In the genomic region with DNA sequence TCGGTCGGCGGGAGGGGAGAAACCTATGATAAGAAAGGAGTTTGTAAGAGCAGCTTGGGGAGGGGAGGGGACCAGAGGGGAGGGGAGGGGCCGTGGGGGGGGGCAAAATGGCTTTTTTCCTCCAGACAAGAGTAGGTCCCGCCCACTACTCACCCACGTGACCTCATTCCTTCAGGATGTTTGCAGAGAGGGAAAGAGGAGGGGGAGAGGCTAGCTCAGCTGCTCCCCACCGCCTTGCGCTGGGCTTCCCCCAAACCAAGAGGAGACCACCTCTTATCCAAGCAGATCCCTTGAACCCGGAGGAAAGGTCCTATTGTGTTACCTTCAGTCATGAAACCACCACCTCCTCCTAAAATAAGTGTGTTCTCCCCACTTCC, we compare ENCODE assay signal across 7 mouse cellular contexts. TPM values are rescaled to one million over a fixed set of nuclear protein-coding genes. Genes with fewer than 3 reads are reported as not detected.
DNase-seq lines count a peak whose midpoint lies in the region; ATAC-seq and TF ChIP-seq lines count a peak whose summit lies in the region.

No protein-coding gene starts in this region.

- H3K4me3 ChIP-seq in cortical plate, adult 2 months (ENCODE audit: insufficient read depth, low read length) = peak overlapping the region; percentile 91
- H3K4me3 ChIP-seq in intestine, embryonic 14.5 days (ENCODE audit: low read depth, low read length) = peak overlapping the region; percentile 99
- H3K4me3 ChIP-seq in midbrain, embryonic 12.5 days = peak overlapping the region; percentile 88
- H3K4me3 ChIP-seq in stomach, embryonic 14.5 days (ENCODE audit: low read depth, low read length) = peak overlapping the region; percentile 89

- peak overlapping the region; percentile 89 for H3K4me2 ChIP-seq in intestine, embryonic 14.5 days (ENCODE audit: low read length)
- H3K4me2 ChIP-seq in midbrain, embryonic 12.5 days (replicated peaks) = peak overlapping the region; percentile 86
- H3K4me2 ChIP-seq in stomach, embryonic 14.5 days (replicated peaks; ENCODE audit: low read depth, low read length) = peak overlapping the region; percentile 93

- H3K27me3 ChIP-seq in intestine, embryonic 14.5 days (replicated peaks; ENCODE audit: control insufficient read depth, insufficient read depth, low read length) = no peaks in the 10 kb centered on the region
- H3K27me3 ChIP-seq in midbrain, embryonic 12.5 days = peaks cover 9% of the 10 kb centered on the region; the same call in 1 of the 2 replicates
- H3K27me3 ChIP-seq in stomach, embryonic 14.5 days (ENCODE audit: control insufficient read depth, insufficient read depth, low read length) = no peaks in the 10 kb centered on the region

- peaks cover 10% of the 10 kb centered on the region for H3K4me1 ChIP-seq in cortical plate, adult 2 months (ENCODE audit: control insufficient read depth, insufficient read depth, low read length)
- peaks cover 53% of the 10 kb centered on the region for H3K4me1 ChIP-seq in intestine, embryonic 14.5 days (replicated peaks; ENCODE audit: control insufficient read depth, insufficient read depth, low read length)
- H3K4me1 ChIP-seq in midbrain, embryonic 12.5 days = peaks cover 60% of the 10 kb centered on the region
- peaks cover 49% of the 10 kb centered on the region for H3K4me1 ChIP-seq in stomach, embryonic 14.5 days (ENCODE audit: control insufficient read depth, insufficient read depth, low read length)

- intact Hi-C loops in left cerebral cortex, postnatal 36 days (cut with DNase I) = loop anchor here (5.0 kb wide), 2 partner anchors 37 to 43 kb away; partner anchors contain the start of genes Mllt6 and Pip4k2b

- WGBS in intestine, embryonic 14.5 days = 0% methylated on average over 3 of the region's 9 CpGs
- 0% methylated on average over 5 of the region's 9 CpGs for WGBS in midbrain, embryonic 12.5 days
- 0% methylated on average over 9 of the region's 9 CpGs for WGBS in stomach, embryonic 14.5 days

- peak; percentile 93 for TF ChIP-seq POLR2A in cortical plate, adult 2 months (IDR thresholded peaks at IDR 0.05; ENCODE audit: extremely low read depth, insufficient read depth, low read length)

- ATAC-seq in intestine, embryonic 14.5 days (replicated peaks; ENCODE audit: low FRiP score, low TSS enrichment, low read depth) = peak; percentile 42
- peak; percentile 55 for ATAC-seq in midbrain, embryonic 12.5 days (ENCODE audit: low FRiP score, low read depth)
- peak; percentile 50 for ATAC-seq in stomach, embryonic 14.5 days (ENCODE audit: insufficient number of reproducible peaks, insufficient read depth, low FRiP score, low read depth)

- no peak for TF ChIP-seq CTCF in cortical plate, adult 2 months (IDR thresholded peaks at IDR 0.05; ENCODE audit: extremely low read depth, insufficient read depth, low read length)

- peak overlapping the region; percentile 70 for H3K27ac ChIP-seq in cortical plate, adult 2 months (ENCODE audit: insufficient read depth, low read length)
- H3K27ac ChIP-seq in intestine, embryonic 14.5 days (ENCODE audit: low read depth) = peak overlapping the region; percentile 98
- peak overlapping the region; percentile 99 for H3K27ac ChIP-seq in midbrain, embryonic 12.5 days (replicated peaks)
- peak overlapping the region; percentile 99 for H3K27ac ChIP-seq in stomach, embryonic 14.5 days (ENCODE audit: low read length)

- peak; percentile 88 for DNase-seq in adrenal gland, adult 2 months
- peak; percentile 80 for DNase-seq in gastrocnemius, postnatal 10 days
- DNase-seq in intestine, embryonic 14.5 days (ENCODE audit: low spot score) = peak; percentile 95
- DNase-seq in left cerebral cortex, postnatal 36 days (ENCODE audit: low spot score in 2 of 2) = peak; percentile 75 to 82

- 0 out of 2 replicates have a peak, but pooled peaks cover 4% of the 10 kb centered on the region for H3K36me3 ChIP-seq in intestine, embryonic 14.5 days (ENCODE audit: control insufficient read depth, insufficient read depth, low read length)
- no peaks in the 10 kb centered on the region for H3K36me3 ChIP-seq in midbrain, embryonic 12.5 days
- H3K36me3 ChIP-seq in stomach, embryonic 14.5 days (ENCODE audit: control insufficient read depth, insufficient read depth, low read length) = no peaks in the 10 kb centered on the region

- no peaks in the 10 kb centered on the region for H3K9me3 ChIP-seq in intestine, embryonic 14.5 days (ENCODE audit: control insufficient read depth, low read length)
- H3K9me3 ChIP-seq in midbrain, embryonic 12.5 days = no peaks in the 10 kb centered on the region
- H3K9me3 ChIP-seq in stomach, embryonic 14.5 days (ENCODE audit: control insufficient read depth, low read depth, low read length) = no peaks in the 10 kb centered on the region

- H3K9ac ChIP-seq in intestine, embryonic 14.5 days (ENCODE audit: low read length) = peak overlapping the region; percentile 94
- H3K9ac ChIP-seq in midbrain, embryonic 12.5 days (replicated peaks) = peak overlapping the region; percentile 90
- peak overlapping the region; percentile 96 for H3K9ac ChIP-seq in stomach, embryonic 14.5 days (replicated peaks; ENCODE audit: low read depth, low read length)

RNA-seq across cellular contexts. Expression of gene Pcgf2, which starts 0.7 kb away (rescaled TPM):
- 10 to 100 TPM; 19.8 to 26.1 TPM for total RNA-seq in adrenal gland, adult 2 months (2021)
- polyA plus RNA-seq in adrenal gland, adult 2 months (2012; rRNA removed) = 89.5 and 107 TPM in 2 replicates
- polyA plus RNA-seq in cortical plate, adult 2 months (2012; rRNA removed) = 64.1 and 72.2 TPM in 2 replicates
- total RNA-seq in gastrocnemius, postnatal 10 days (2021) = 10 to 100 TPM; 11.9 to 18.6 TPM
- 19.2 and 19.7 TPM in 2 replicates for polyA plus RNA-seq in intestine, embryonic 14.5 days (2014; fragmentation: Nextera tagmentation; extraction: Ambion mirVana)
- 10 to 100 TPM; 27.5 to 35.7 TPM for total RNA-seq in left cerebral cortex, postnatal 36 days (2021)
- polyA plus RNA-seq in midbrain, embryonic 12.5 days (2016; fragmentation: Nextera tagmentation; extraction: Ambion mirVana) = 16.5 and 20.0 TPM in 2 replicates
- 18.2 and 20.6 TPM in 2 replicates for polyA plus RNA-seq in stomach, embryonic 14.5 days (2014; fragmentation: Nextera tagmentation; extraction: Ambion mirVana)

RNA-seq across cellular contexts. Expression of gene Psmb3, which starts 3.6 kb away (rescaled TPM):
- total RNA-seq in adrenal gland, adult 2 months (2021) = 100 to 1,000 TPM; 224 to 239 TPM
- polyA plus RNA-seq in adrenal gland, adult 2 months (2012; rRNA removed) = 247 and 261 TPM in 2 replicates
- 249 and 256 TPM in 2 replicates for polyA plus RNA-seq in cortical plate, adult 2 months (2012; rRNA removed)
- 100 to 1,000 TPM; 174 to 190 TPM for total RNA-seq in gastrocnemius, postnatal 10 days (2021)
- 473 and 491 TPM in 2 replicates for polyA plus RNA-seq in intestine, embryonic 14.5 days (2014; fragmentation: Nextera tagmentation; extraction: Ambion mirVana)
- total RNA-seq in left cerebral cortex, postnatal 36 days (2021) = 100 to 1,000 TPM; 116 to 125 TPM
- 450 and 456 TPM in 2 replicates for polyA plus RNA-seq in midbrain, embryonic 12.5 days (2016; fragmentation: Nextera tagmentation; extraction: Ambion mirVana)
- 429 and 454 TPM in 2 replicates for polyA plus RNA-seq in stomach, embryonic 14.5 days (2014; fragmentation: Nextera tagmentation; extraction: Ambion mirVana)

RNA-seq across cellular contexts. Expression of gene Cisd3, which starts 14.0 kb away (rescaled TPM):
- total RNA-seq in adrenal gland, adult 2 months (2021) = 100 to 1,000 TPM; 183 to 265 TPM
- polyA plus RNA-seq in adrenal gland, adult 2 months (2012; rRNA removed) = 61.6 and 66.4 TPM in 2 replicates
- 59.9 and 65.5 TPM in 2 replicates for polyA plus RNA-seq in cortical plate, adult 2 months (2012; rRNA removed)
- total RNA-seq in gastrocnemius, postnatal 10 days (2021) = 10 to 100 TPM; 84.5 to 99.4 TPM
- polyA plus RNA-seq in intestine, embryonic 14.5 days (2014; fragmentation: Nextera tagmentation; extraction: Ambion mirVana) = 41.2 and 47.9 TPM in 2 replicates
- 10 to 100 TPM; 56.0 to 59.3 TPM for total RNA-seq in left cerebral cortex, postnatal 36 days (2021)
- polyA plus RNA-seq in midbrain, embryonic 12.5 days (2016; fragmentation: Nextera tagmentation; extraction: Ambion mirVana) = 12.4 and 13.5 TPM in 2 replicates
- 20.8 and 21.9 TPM in 2 replicates for polyA plus RNA-seq in stomach, embryonic 14.5 days (2014; fragmentation: Nextera tagmentation; extraction: Ambion mirVana)

RNA-seq across cellular contexts. Expression of gene Mllt6, which starts 36.4 kb away (rescaled TPM):
- 10 to 100 TPM; 30.6 to 51.2 TPM for total RNA-seq in adrenal gland, adult 2 months (2021)
- 73.0 and 85.8 TPM in 2 replicates for polyA plus RNA-seq in adrenal gland, adult 2 months (2012; rRNA removed)
- polyA plus RNA-seq in cortical plate, adult 2 months (2012; rRNA removed) = 78.5 and 83.4 TPM in 2 replicates
- 10 to 100 TPM; 32.2 to 32.4 TPM for total RNA-seq in gastrocnemius, postnatal 10 days (2021)
- 4.6 and 4.8 TPM in 2 replicates for polyA plus RNA-seq in intestine, embryonic 14.5 days (2014; fragmentation: Nextera tagmentation; extraction: Ambion mirVana)
- total RNA-seq in left cerebral cortex, postnatal 36 days (2021) = 100 to 1,000 TPM; 129 to 134 TPM
- polyA plus RNA-seq in midbrain, embryonic 12.5 days (2016; fragmentation: Nextera tagmentation; extraction: Ambion mirVana) = 3.0 and 3.2 TPM in 2 replicates
- polyA plus RNA-seq in stomach, embryonic 14.5 days (2014; fragmentation: Nextera tagmentation; extraction: Ambion mirVana) = 4.3 and 4.5 TPM in 2 replicates

RNA-seq across cellular contexts. Expression of gene Pip4k2b, which starts 44.9 kb away (rescaled TPM):
- 10 to 100 TPM; 26.9 to 27.2 TPM for total RNA-seq in adrenal gland, adult 2 months (2021)
- 12.8 and 14.7 TPM in 2 replicates for polyA plus RNA-seq in adrenal gland, adult 2 months (2012; rRNA removed)
- 64.7 and 67.2 TPM in 2 replicates for polyA plus RNA-seq in cortical plate, adult 2 months (2012; rRNA removed)
- total RNA-seq in gastrocnemius, postnatal 10 days (2021) = 10 to 100 TPM; 46.8 to 49.7 TPM
- 1.7 and 1.9 TPM in 2 replicates for polyA plus RNA-seq in intestine, embryonic 14.5 days (2014; fragmentation: Nextera tagmentation; extraction: Ambion mirVana)
- total RNA-seq in left cerebral cortex, postnatal 36 days (2021) = 100 to 1,000 TPM; 113 to 114 TPM
- polyA plus RNA-seq in midbrain, embryonic 12.5 days (2016; fragmentation: Nextera tagmentation; extraction: Ambion mirVana) = 2.7 and 3.3 TPM in 2 replicates
- polyA plus RNA-seq in stomach, embryonic 14.5 days (2014; fragmentation: Nextera tagmentation; extraction: Ambion mirVana) = 1.9 and 2.5 TPM in 2 replicates

Comparison
In these comparisons a context has a peak if more than half of its experiments do, and no peak if none do; other contexts are left out.
1. Peak in every context shown above with its lines: DNase-seq, ATAC-seq, H3K4me3 ChIP-seq and H3K27ac ChIP-seq.